Mouse (Mus musculus) neural tube, embryonic 12.5 days (tissue): Measurements from ENCODE around the gene Cnot3. TPM values are rescaled to one million over a fixed set of nuclear protein-coding genes. Genes with fewer than 3 reads are reported as not detected.
A peak's percentile ranks its signal among the peaks of the same experiment; 100 is the strongest.

Experiments used
- ATAC-seq: fragments of 200-750 bp; cut with Nextera tagmentation; 2 replicates; pipeline ENCODE4 v1.8.0; 2017; ENCODE audit warnings: low read depth, mild to moderate bottlenecking, moderate TSS enrichment, moderate library complexity; ENCODE audit not compliant: low FRiP score
- H3K27ac ChIP-seq: fragments of 300-500 bp; sonication (generic); 2 replicates; pipeline ENCODE4 v1.5.1; 2016
- H3K27me3 ChIP-seq: fragments of 300-500 bp; sonication (generic); replicated peaks from 2 replicates; pipeline ENCODE4 v1.6.1; 2016; ENCODE audit warnings: mild to moderate bottlenecking
- H3K36me3 ChIP-seq: fragments of 300-500 bp; sonication (generic); 2 replicates; pipeline ENCODE4 v1.6.1; 2016; ENCODE audit warnings: mild to moderate bottlenecking
- H3K4me1 ChIP-seq: fragments of 300-500 bp; sonication (generic); 2 replicates; pipeline ENCODE4 v1.6.1; 2016
- H3K4me2 ChIP-seq: fragments of 300-500 bp; sonication (generic); replicated peaks from 2 replicates; pipeline ENCODE4 v1.6.1; 2016; ENCODE audit warnings: mild to moderate bottlenecking
- H3K4me3 ChIP-seq: fragments of 300-500 bp; sonication (generic); 2 replicates; pipeline ENCODE4 v1.5.1; 2016
- H3K9ac ChIP-seq: fragments of 300-500 bp; sonication (generic); 2 replicates; pipeline ENCODE4 v1.6.1; 2016; ENCODE audit warnings: mild to moderate bottlenecking
- H3K9me3 ChIP-seq: fragments of 300-500 bp; sonication (generic); 2 replicates; pipeline ENCODE4 v1.6.1; 2016; ENCODE audit warnings: mild to moderate bottlenecking
- WGBS: fragments of 180-500 bp; shearing (Covaris S2); methylation state at CpG from one replicate; pipeline ENCODE4 v1.1.7; 2016; 5-methylcytosine and 5-hydroxymethylcytosine counted together
- polyA plus RNA-seq: library from polyadenylated mRNA; unstranded; fragments of >200 nt; fragmentation: Nextera tagmentation; extraction: Ambion mirVana; gene quantifications from 2 replicates; pipeline ENCODE4 v1.2.1, GENCODE M21; 2016

The Cnot3 gene
- polyA plus RNA-seq, 1 experiment from 2014 or later, result 58.2 TPM

- 1% methylated on average over 32 of the region's 32 CpGs for WGBS
Measured at GRCm38 (mm10) chr7:3617242-3617995, 27.6 kb upstream of the Cnot3 start, which contains the start of gene Ndufa3. TSS of gene Ndufa3 (plus strand) at chr7:3617373.

GRCm38 (mm10) chr7:3629030-3629429, 16.0 kb upstream of the Cnot3 start:
- 36% methylated on average over 4 of the region's 4 CpGs for WGBS
- Histone ChIP-seq H3K4me1 (peaks cover 25% of the 10 kb centered on the region), H3K27ac (no peak overlapping the region)

More at GRCm38 (mm10) chr7:3617242-3617995, 27.6 kb upstream of the Cnot3 start, which contains the start of gene Ndufa3:
- peak; percentile 94 for ATAC-seq
- Histone ChIP-seq H3K36me3 (peaks cover 27% of the 10 kb centered on the region), H3K9me3 (no peaks in the 10 kb centered on the region), H3K4me1 (peaks cover 4% of the 10 kb centered on the region; the same call in 1 of the 2 replicates), H3K27ac (no peak within 1 kb of the TSS), H3K4me2 (peak within 1 kb of the TSS; percentile 87), H3K4me3 (peak within 1 kb of the TSS; percentile 72), H3K27me3 (no peaks in the 10 kb centered on the region), H3K9ac (peak within 1 kb of the TSS; percentile 78)

GRCm38 (mm10) chr7:3629543-3630477, 15.3 kb upstream of the Cnot3 start, which contains the start of the genes Tfpt and Prpf31:
TSS of gene Tfpt (minus strand) at chr7:3629929.
TSS of gene Prpf31 (plus strand) at chr7:3629985.
- no peaks in the 10 kb centered on the region for H3K9me3 ChIP-seq
- H3K9ac ChIP-seq, result peak within 1 kb of the TSS; percentile 69
- peaks cover 25% of the 10 kb centered on the region for H3K4me1 ChIP-seq
- no peaks in the 10 kb centered on the region for H3K27me3 ChIP-seq
- peak within 1 kb of the TSS; percentile 65 for H3K4me3 ChIP-seq
- peak within 1 kb of the TSS; percentile 97 for H3K4me2 ChIP-seq
- ATAC-seq, result peak; percentile 89
- H3K27ac ChIP-seq, result peak within 1 kb of the TSS; percentile 6; the same call in 1 of the 2 replicates
- WGBS, result 1% methylated on average over 47 of the region's 47 CpGs
- peaks cover 42% of the 10 kb centered on the region for H3K36me3 ChIP-seq

More at GRCm38 (mm10) chr7:3629030-3629429, 16.0 kb upstream of the Cnot3 start:
- peak overlapping the region; percentile 65 for H3K4me3 ChIP-seq
- peak overlapping the region; percentile 97 for H3K4me2 ChIP-seq
- H3K9me3 ChIP-seq, result no peaks in the 10 kb centered on the region
- H3K9ac ChIP-seq, result peak overlapping the region; percentile 69
- ATAC-seq, result peak; percentile 52
- H3K36me3 ChIP-seq, result peaks cover 43% of the 10 kb centered on the region
- H3K27me3 ChIP-seq, result no peaks in the 10 kb centered on the region

- Histone ChIP-seq H3K27ac (no peak overlapping the region), H3K9ac (peak overlapping the region; percentile 69), H3K36me3 (peaks cover 43% of the 10 kb centered on the region), H3K4me1 (peaks cover 25% of the 10 kb centered on the region), H3K27me3 (no peaks in the 10 kb centered on the region), H3K4me3 (peak overlapping the region; percentile 65), H3K4me2 (peak overlapping the region; percentile 97), H3K9me3 (no peaks in the 10 kb centered on the region)
- 0 out of 2 replicates have a peak, but pooled peaks have one; percentile 3 for ATAC-seq
- WGBS, result 65% methylated on average over 3 of the region's 3 CpGs
Measured at GRCm38 (mm10) chr7:3630478-3630815, 14.6 kb upstream of the Cnot3 start.

DNA sequence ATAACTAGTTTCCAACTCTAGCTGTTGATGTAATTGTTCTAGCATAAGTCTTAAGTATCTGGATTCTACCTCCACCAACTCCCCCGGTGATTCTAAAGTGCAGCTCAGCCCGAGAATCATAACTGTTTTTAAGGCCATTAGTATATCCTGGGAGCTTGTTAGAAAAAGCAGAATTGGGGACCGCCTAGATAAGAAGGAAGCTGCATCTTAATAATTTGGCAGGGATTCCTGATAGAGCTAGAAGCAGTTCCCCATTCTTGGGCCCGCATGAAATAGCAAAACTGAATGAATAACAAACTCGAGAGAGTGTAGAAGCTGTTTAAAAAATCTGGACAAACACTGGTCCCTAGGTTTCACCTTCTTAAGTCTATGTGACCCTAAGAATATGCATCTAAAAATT, 1.7 kb upstream of the Cnot3 start:
- Histone ChIP-seq H3K36me3 (peaks cover 32% of the 10 kb centered on the region), H3K9ac (no peak overlapping the region), H3K27ac (no peak overlapping the region), H3K4me2 (no peak overlapping the region), H3K4me1 (peaks cover 28% of the 10 kb centered on the region), H3K27me3 (no peaks in the 10 kb centered on the region), H3K4me3 (no peak overlapping the region), H3K9me3 (no peaks in the 10 kb centered on the region)
- WGBS, result 71% methylated on average over 5 of the region's 5 CpGs
- ATAC-seq, result no peak

DNA sequence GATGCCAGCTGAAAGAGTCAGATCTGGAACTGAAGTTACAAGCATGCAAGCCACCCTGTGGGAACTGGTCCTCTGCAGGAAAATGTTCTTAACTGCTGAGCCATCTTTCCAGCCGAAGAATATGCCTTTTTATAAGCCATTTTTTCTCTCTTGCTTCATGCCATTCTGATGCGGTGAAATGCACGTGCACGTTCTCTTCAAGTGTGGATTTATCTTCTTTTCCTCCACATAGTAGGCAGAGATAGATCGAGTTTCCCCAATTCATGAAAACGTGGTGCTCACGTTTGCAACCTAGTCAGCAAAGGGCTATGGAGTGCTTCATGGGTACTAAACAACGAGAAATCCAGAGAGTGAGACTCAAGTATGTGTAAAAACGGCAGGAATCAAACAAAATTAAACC, 1.2 kb upstream of the Cnot3 start:
- 26% methylated on average over 9 of the region's 9 CpGs for WGBS
- Histone ChIP-seq H3K4me3 (peak overlapping the region; percentile 34), H3K9me3 (no peaks in the 10 kb centered on the region), H3K36me3 (peaks cover 28% of the 10 kb centered on the region), H3K4me1 (peaks cover 32% of the 10 kb centered on the region), H3K4me2 (peak overlapping the region; percentile 65), H3K9ac (no peak overlapping the region), H3K27me3 (no peaks in the 10 kb centered on the region), H3K27ac (no peak overlapping the region)
- ATAC-seq, result no peak

DNA sequence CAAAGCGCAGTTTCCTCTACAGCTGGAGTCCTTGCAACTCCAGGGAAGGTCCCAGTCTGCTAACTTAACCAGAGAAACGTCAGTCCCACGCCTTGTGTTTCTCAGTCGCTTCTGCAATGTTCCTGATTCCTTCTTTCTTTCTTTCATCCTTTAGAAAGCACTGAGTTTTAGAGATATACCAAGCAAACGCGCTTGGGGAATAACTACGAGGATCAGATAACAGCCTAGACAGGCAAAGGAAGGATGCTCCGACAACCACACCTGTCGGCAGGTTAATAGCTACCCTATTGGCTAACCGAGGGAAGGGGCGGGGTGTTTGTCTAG, 758 bp upstream of the Cnot3 start:
- H3K4me2 ChIP-seq, result peak overlapping the region; percentile 65
- peaks cover 34% of the 10 kb centered on the region for H3K4me1 ChIP-seq
- no peaks in the 10 kb centered on the region for H3K9me3 ChIP-seq
- ATAC-seq, result no peak
- no peak overlapping the region for H3K27ac ChIP-seq
- under 1% methylated on average over 11 of the region's 11 CpGs for WGBS
- H3K9ac ChIP-seq, result no peak overlapping the region
- H3K4me3 ChIP-seq, result peak overlapping the region; percentile 34
- no peaks in the 10 kb centered on the region for H3K27me3 ChIP-seq
- peaks cover 27% of the 10 kb centered on the region for H3K36me3 ChIP-seq

DNA sequence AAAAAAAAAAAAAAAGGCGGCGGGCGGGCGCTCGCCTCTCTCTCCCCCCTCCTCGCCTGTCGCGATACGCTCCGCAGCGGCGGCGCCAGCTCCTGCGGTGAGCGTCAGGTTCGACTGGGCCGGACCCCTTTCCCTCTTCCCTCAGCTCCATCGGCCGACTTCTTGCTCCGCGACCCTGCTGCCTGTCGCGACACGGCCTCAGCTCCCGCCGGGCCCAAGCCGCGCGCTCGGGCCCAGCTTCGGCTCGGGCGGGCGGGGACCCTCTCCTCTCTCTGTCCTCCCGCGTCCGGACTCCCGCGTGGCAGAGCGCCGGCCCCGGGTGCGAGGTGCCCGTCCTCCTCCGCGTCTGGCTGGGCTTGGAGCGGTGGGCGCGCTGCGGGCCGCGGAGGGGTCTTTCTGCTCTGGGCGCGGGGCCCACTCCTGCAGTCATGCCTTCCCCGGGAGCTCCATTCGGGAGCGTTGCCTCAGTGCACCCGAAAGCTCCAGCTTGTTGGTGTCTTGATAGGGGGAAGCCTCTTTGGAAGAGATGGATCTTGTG, 489 bp downstream of the Cnot3 start:
- H3K4me2 ChIP-seq, result peak overlapping the region; percentile 95
- peak overlapping the region; percentile 90 for H3K4me3 ChIP-seq
- ATAC-seq, result peak; percentile 3
- peaks cover 20% of the 10 kb centered on the region for H3K36me3 ChIP-seq
- H3K9ac ChIP-seq, result peak overlapping the region; percentile 98
- no peaks in the 10 kb centered on the region for H3K27me3 ChIP-seq
- H3K9me3 ChIP-seq, result no peaks in the 10 kb centered on the region
- peak overlapping the region; percentile 89 for H3K27ac ChIP-seq
- WGBS, result under 1% methylated on average over 58 of the region's 58 CpGs
- H3K4me1 ChIP-seq, result peaks cover 34% of the 10 kb centered on the region

DNA sequence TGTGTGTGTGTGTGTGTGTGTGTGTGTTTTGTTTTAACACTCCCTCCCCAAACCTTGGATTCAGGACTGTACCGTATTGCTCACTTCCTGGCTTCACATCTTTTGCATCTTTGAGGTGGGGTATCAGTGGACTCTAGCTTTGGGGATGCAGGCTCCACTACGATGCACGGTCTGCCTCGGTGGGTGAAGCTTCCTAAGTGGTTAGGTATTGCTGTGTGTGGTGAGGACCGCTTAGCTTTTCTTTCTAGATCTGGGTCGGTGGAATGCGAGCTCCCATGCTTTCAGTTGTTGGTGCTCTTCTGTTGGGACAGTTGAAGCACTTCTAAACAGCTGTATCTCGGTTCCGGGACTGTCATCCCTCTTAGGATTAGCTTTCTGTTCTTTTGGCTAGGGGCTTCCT, 1.1 kb downstream of the Cnot3 start:
- Histone ChIP-seq H3K27me3 (no peaks in the 10 kb centered on the region), H3K9me3 (no peaks in the 10 kb centered on the region), H3K4me1 (peaks cover 34% of the 10 kb centered on the region), H3K4me3 (peak overlapping the region; percentile 90), H3K27ac (no peak overlapping the region), H3K4me2 (peak overlapping the region; percentile 95), H3K9ac (peak overlapping the region; percentile 98), H3K36me3 (peaks cover 20% of the 10 kb centered on the region)
- 32% methylated on average over 9 of the region's 9 CpGs for WGBS
- ATAC-seq, result no peak

GRCm38 (mm10) chr7:3646641-3647040, 1.6 kb downstream of the Cnot3 start:
- Histone ChIP-seq H3K4me1 (peaks cover 34% of the 10 kb centered on the region), H3K9me3 (no peaks in the 10 kb centered on the region), H3K36me3 (peaks cover 20% of the 10 kb centered on the region), H3K27ac (no peak overlapping the region), H3K9ac (peak overlapping the region; percentile 98), H3K4me3 (peak overlapping the region; percentile 90), H3K27me3 (no peaks in the 10 kb centered on the region), H3K4me2 (peak overlapping the region; percentile 95)
- ATAC-seq, result no peak
- WGBS, result 71% methylated on average over 4 of the region's 4 CpGs

- no peak overlapping the region for H3K4me3 ChIP-seq
- no peak overlapping the region for H3K27ac ChIP-seq
- no peaks in the 10 kb centered on the region for H3K9me3 ChIP-seq
- no peak for ATAC-seq
- H3K36me3 ChIP-seq, result peaks cover 98% of the 10 kb centered on the region
- WGBS, result 93% methylated on average over 4 of the region's 4 CpGs
- H3K27me3 ChIP-seq, result no peaks in the 10 kb centered on the region
- H3K4me2 ChIP-seq, result no peak overlapping the region
- no peaks in the 10 kb centered on the region for H3K4me1 ChIP-seq
- H3K9ac ChIP-seq, result no peak overlapping the region
Measured at GRCm38 (mm10) chr7:3656966-3657365, 11.9 kb downstream of the Cnot3 start.

DNA sequence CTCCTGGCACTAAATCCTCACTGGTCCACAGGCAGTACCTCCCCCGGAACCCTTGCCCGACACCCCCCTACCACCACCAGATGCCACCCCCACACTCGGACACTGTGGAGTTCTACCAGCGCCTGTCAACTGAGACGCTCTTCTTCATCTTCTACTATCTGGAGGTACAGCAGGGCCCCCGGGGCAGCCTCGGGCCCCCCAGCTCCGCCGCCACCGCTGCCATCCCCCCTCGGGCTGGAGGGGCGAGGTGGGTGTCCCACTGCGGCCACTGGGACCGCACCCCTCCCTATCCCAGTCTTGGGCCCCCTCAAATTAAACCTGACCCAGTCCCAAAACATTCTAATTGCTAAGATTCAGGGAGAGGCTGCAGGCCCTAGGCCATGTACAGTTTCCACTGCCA, 13.5 kb downstream of the Cnot3 start:
- ATAC-seq, result no peak
- Histone ChIP-seq H3K4me1 (peaks cover 2% of the 10 kb centered on the region), H3K4me2 (no peak overlapping the region), H3K27ac (no peak overlapping the region), H3K9ac (no peak overlapping the region), H3K9me3 (no peaks in the 10 kb centered on the region), H3K36me3 (peaks cover 98% of the 10 kb centered on the region), H3K4me3 (no peak overlapping the region), H3K27me3 (no peaks in the 10 kb centered on the region)
- 97% methylated on average over 14 of the region's 14 CpGs for WGBS
